Mouse (Mus musculus): ENCODE results near the gene March1.

DNA sequence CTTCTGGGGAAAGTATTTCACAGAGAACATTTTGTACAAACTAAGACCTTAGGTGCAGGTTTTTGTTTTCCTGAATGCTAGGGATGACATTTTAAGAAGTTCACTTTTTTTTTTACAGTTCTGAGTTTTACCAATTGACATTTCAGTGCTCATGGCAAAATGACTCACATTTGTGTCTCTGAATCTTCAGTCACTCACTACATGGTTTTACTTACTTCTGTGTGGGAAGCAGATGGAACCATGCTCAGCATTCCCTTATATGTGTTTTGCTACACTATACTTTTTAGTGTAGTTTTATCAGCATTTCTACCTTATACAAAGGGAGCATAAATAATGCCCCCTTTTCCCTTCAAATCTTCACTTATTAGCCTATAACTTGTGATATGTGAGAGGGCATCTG is 27.2 kb downstream of the March1 start:
- no peak for TF ChIP-seq POLR2A (IDR thresholded peaks at IDR 0.05; ENCODE audit: extremely low read depth, insufficient read depth, low read length)
- TF ChIP-seq CTCF (IDR thresholded peaks at IDR 0.05; ENCODE audit: low read depth, low read length), result no peak

All from liver, adult 2 months (tissue).